Mouse (Mus musculus): ENCODE data around the gene Lef1. TPM values are rescaled to one million over a fixed set of nuclear protein-coding genes. Genes with fewer than 3 reads are reported as not detected.

Gene Lef1
- polyA plus RNA-seq, 1 experiment from 2014 or later: 5.6 TPM

- Histone ChIP-seq H3K4me3 (ENCODE audit: control insufficient read depth in 1 of 2, insufficient read depth in 1 of 2, low read depth in 1 of 2, low read length in 2 of 2) (no peak overlapping the region), H3K9ac (ENCODE audit: low read length) (no peak overlapping the region), H3K4me2 (ENCODE audit: low read length) (no peak overlapping the region), H3K9me3 (ENCODE audit: control insufficient read depth, low read length) (no peaks in the 10 kb centered on the region), H3K27ac (replicated peaks in 1 of 2; ENCODE audit: control insufficient read depth in 1 of 2, insufficient read depth in 1 of 2, low read depth in 2 of 2, low read length in 2 of 2) (no peak overlapping the region), H3K27me3 (ENCODE audit: control insufficient read depth, insufficient read depth, low read length) (no peaks in the 10 kb centered on the region), H3K36me3 (ENCODE audit: control insufficient read depth, insufficient read depth, low read length) (no peaks in the 10 kb centered on the region), H3K4me1 (ENCODE audit: control insufficient read depth in 2 of 2, insufficient read depth in 2 of 2, low read length in 2 of 2) (peaks cover 22 to 33% of the 10 kb centered on the region in 2 experiments)
- 82% methylated on average over 9 of the region's 9 CpGs for WGBS
- ATAC-seq (ENCODE audit: insufficient number of reproducible peaks, insufficient read depth, low FRiP score, low read depth): no peak
Observed at GRCm38 (mm10) chr3:131135434-131135833, 25.2 kb downstream of the Lef1 start.

- H3K4me2 ChIP-seq (ENCODE audit: low read length): peak overlapping the region; percentile 35
- 9% methylated on average over 8 of the region's 8 CpGs for WGBS
Observed at GRCm38 (mm10) chr3:131136455-131136854, 26.2 kb downstream of the Lef1 start.

GRCm38 (mm10) chr3:131137119-131137781, 27.0 kb downstream of the Lef1 start:
- Histone ChIP-seq H3K36me3 (ENCODE audit: control insufficient read depth, insufficient read depth, low read length) (no peaks in the 10 kb centered on the region), H3K4me1 (ENCODE audit: control insufficient read depth in 2 of 2, insufficient read depth in 2 of 2, low read length in 2 of 2) (peaks cover 22 to 33% of the 10 kb centered on the region in 2 experiments), H3K9me3 (ENCODE audit: control insufficient read depth, low read length) (no peaks in the 10 kb centered on the region), H3K4me3 (ENCODE audit: control insufficient read depth in 1 of 2, insufficient read depth in 1 of 2, low read depth in 1 of 2, low read length in 2 of 2) (no peak overlapping the region), H3K4me2 (ENCODE audit: low read length) (peak overlapping the region; percentile 35), H3K9ac (ENCODE audit: low read length) (no peak overlapping the region), H3K27ac (replicated peaks in 1 of 2; ENCODE audit: control insufficient read depth in 1 of 2, insufficient read depth in 1 of 2, low read depth in 2 of 2, low read length in 2 of 2) (no peak overlapping the region), H3K27me3 (ENCODE audit: control insufficient read depth, insufficient read depth, low read length) (no peaks in the 10 kb centered on the region)
- 53% methylated on average over 18 of the region's 18 CpGs for WGBS
- no peak for ATAC-seq (ENCODE audit: insufficient number of reproducible peaks, insufficient read depth, low FRiP score, low read depth)

More at GRCm38 (mm10) chr3:131136455-131136854, 26.2 kb downstream of the Lef1 start:
- H3K27ac ChIP-seq (replicated peaks in 1 of 2; ENCODE audit: control insufficient read depth in 1 of 2, insufficient read depth in 1 of 2, low read depth in 2 of 2, low read length in 2 of 2): no peak overlapping the region
- H3K36me3 ChIP-seq (ENCODE audit: control insufficient read depth, insufficient read depth, low read length): no peaks in the 10 kb centered on the region
- peaks cover 22 to 33% of the 10 kb centered on the region in 2 experiments for H3K4me1 ChIP-seq (ENCODE audit: control insufficient read depth in 2 of 2, insufficient read depth in 2 of 2, low read length in 2 of 2)
- H3K27me3 ChIP-seq (ENCODE audit: control insufficient read depth, insufficient read depth, low read length): no peaks in the 10 kb centered on the region
- no peak overlapping the region for H3K4me3 ChIP-seq (ENCODE audit: control insufficient read depth in 1 of 2, insufficient read depth in 1 of 2, low read depth in 1 of 2, low read length in 2 of 2)
- ATAC-seq (ENCODE audit: insufficient number of reproducible peaks, insufficient read depth, low FRiP score, low read depth): no peak
- no peaks in the 10 kb centered on the region for H3K9me3 ChIP-seq (ENCODE audit: control insufficient read depth, low read length)
- no peak overlapping the region for H3K9ac ChIP-seq (ENCODE audit: low read length)

GRCm38 (mm10) chr3:131138224-131138623, 28.0 kb downstream of the Lef1 start:
- Histone ChIP-seq H3K27me3 (ENCODE audit: control insufficient read depth, insufficient read depth, low read length) (no peaks in the 10 kb centered on the region), H3K4me1 (ENCODE audit: control insufficient read depth in 2 of 2, insufficient read depth in 2 of 2, low read length in 2 of 2) (peaks cover 22 to 33% of the 10 kb centered on the region in 2 experiments), H3K9me3 (ENCODE audit: control insufficient read depth, low read length) (no peaks in the 10 kb centered on the region), H3K36me3 (ENCODE audit: control insufficient read depth, insufficient read depth, low read length) (no peaks in the 10 kb centered on the region), H3K4me3 (ENCODE audit: control insufficient read depth in 1 of 2, insufficient read depth in 1 of 2, low read depth in 1 of 2, low read length in 2 of 2) (no peak overlapping the region), H3K4me2 (ENCODE audit: low read length) (0 out of 2 replicates have a peak overlapping the region, but pooled peaks have one; percentile 46), H3K9ac (ENCODE audit: low read length) (no peak overlapping the region), H3K27ac (replicated peaks in 1 of 2; ENCODE audit: control insufficient read depth in 1 of 2, insufficient read depth in 1 of 2, low read depth in 2 of 2, low read length in 2 of 2) (no peak overlapping the region; a peak in 1 of 4 replicates)
- ATAC-seq (ENCODE audit: insufficient number of reproducible peaks, insufficient read depth, low FRiP score, low read depth): no peak
- WGBS: 34% methylated on average over 9 of the region's 9 CpGs

- no peak overlapping the region for H3K9ac ChIP-seq (ENCODE audit: low read length)
- H3K27ac ChIP-seq (replicated peaks in 1 of 2; ENCODE audit: control insufficient read depth in 1 of 2, insufficient read depth in 1 of 2, low read depth in 2 of 2, low read length in 2 of 2): peak overlapping the region; percentile 73 to 83; a peak in 2 of 4 replicates
- WGBS: 46% methylated on average over 8 of the region's 8 CpGs
- H3K27me3 ChIP-seq (ENCODE audit: control insufficient read depth, insufficient read depth, low read length): no peaks in the 10 kb centered on the region
- peaks cover 22 to 33% of the 10 kb centered on the region in 2 experiments for H3K4me1 ChIP-seq (ENCODE audit: control insufficient read depth in 2 of 2, insufficient read depth in 2 of 2, low read length in 2 of 2)
- no peaks in the 10 kb centered on the region for H3K9me3 ChIP-seq (ENCODE audit: control insufficient read depth, low read length)
- H3K4me2 ChIP-seq (ENCODE audit: low read length): peak overlapping the region; percentile 46
- H3K4me3 ChIP-seq (ENCODE audit: control insufficient read depth in 1 of 2, insufficient read depth in 1 of 2, low read depth in 1 of 2, low read length in 2 of 2): no peak overlapping the region
- ATAC-seq (ENCODE audit: insufficient number of reproducible peaks, insufficient read depth, low FRiP score, low read depth): no peak
- no peaks in the 10 kb centered on the region for H3K36me3 ChIP-seq (ENCODE audit: control insufficient read depth, insufficient read depth, low read length)
Observed at GRCm38 (mm10) chr3:131138797-131139196, 28.5 kb downstream of the Lef1 start.

GRCm38 (mm10) chr3:131139345-131140090, 29.2 kb downstream of the Lef1 start:
- no peaks in the 10 kb centered on the region for H3K27me3 ChIP-seq (ENCODE audit: control insufficient read depth, insufficient read depth, low read length)
- no peak overlapping the region for H3K4me3 ChIP-seq (ENCODE audit: control insufficient read depth in 1 of 2, insufficient read depth in 1 of 2, low read depth in 1 of 2, low read length in 2 of 2)
- H3K36me3 ChIP-seq (ENCODE audit: control insufficient read depth, insufficient read depth, low read length): no peaks in the 10 kb centered on the region
- no peaks in the 10 kb centered on the region for H3K9me3 ChIP-seq (ENCODE audit: control insufficient read depth, low read length)
- WGBS: 7% methylated on average over 14 of the region's 14 CpGs
- peaks cover 22 to 33% of the 10 kb centered on the region in 2 experiments for H3K4me1 ChIP-seq (ENCODE audit: control insufficient read depth in 2 of 2, insufficient read depth in 2 of 2, low read length in 2 of 2)
- no peak for ATAC-seq (ENCODE audit: insufficient number of reproducible peaks, insufficient read depth, low FRiP score, low read depth)
- peak overlapping the region; percentile 78 to 83 for H3K27ac ChIP-seq (replicated peaks in 1 of 2; ENCODE audit: control insufficient read depth in 1 of 2, insufficient read depth in 1 of 2, low read depth in 2 of 2, low read length in 2 of 2)
- peak overlapping the region; percentile 46 for H3K4me2 ChIP-seq (ENCODE audit: low read length)
- H3K9ac ChIP-seq (ENCODE audit: low read length): peak overlapping the region; percentile 4; the same call in 1 of the 2 replicates

GRCm38 (mm10) chr3:131140091-131140462, 29.8 kb downstream of the Lef1 start:
- H3K9ac ChIP-seq (ENCODE audit: low read length): no peak overlapping the region
- ATAC-seq (ENCODE audit: insufficient number of reproducible peaks, insufficient read depth, low FRiP score, low read depth): no peak
- no peaks in the 10 kb centered on the region for H3K9me3 ChIP-seq (ENCODE audit: control insufficient read depth, low read length)
- H3K27ac ChIP-seq (replicated peaks in 1 of 2; ENCODE audit: control insufficient read depth in 1 of 2, insufficient read depth in 1 of 2, low read depth in 2 of 2, low read length in 2 of 2): peak overlapping the region; percentile 78 to 83
- peaks cover 22 to 33% of the 10 kb centered on the region in 2 experiments for H3K4me1 ChIP-seq (ENCODE audit: control insufficient read depth in 2 of 2, insufficient read depth in 2 of 2, low read length in 2 of 2)
- peak overlapping the region; percentile 46; the same call in 1 of the 2 replicates for H3K4me2 ChIP-seq (ENCODE audit: low read length)
- WGBS: 76% methylated on average over 7 of the region's 7 CpGs
- H3K4me3 ChIP-seq (ENCODE audit: control insufficient read depth in 1 of 2, insufficient read depth in 1 of 2, low read depth in 1 of 2, low read length in 2 of 2): no peak overlapping the region
- H3K36me3 ChIP-seq (ENCODE audit: control insufficient read depth, insufficient read depth, low read length): no peaks in the 10 kb centered on the region
- no peaks in the 10 kb centered on the region for H3K27me3 ChIP-seq (ENCODE audit: control insufficient read depth, insufficient read depth, low read length)
